Mouse (Mus musculus): Measurements from ENCODE around the gene Actl6b. TPM values are rescaled to one million over a fixed set of nuclear protein-coding genes. Genes with fewer than 3 reads are reported as not detected.

The Actl6b gene
- polyA plus RNA-seq, 2 experiments = not detected

DNA sequence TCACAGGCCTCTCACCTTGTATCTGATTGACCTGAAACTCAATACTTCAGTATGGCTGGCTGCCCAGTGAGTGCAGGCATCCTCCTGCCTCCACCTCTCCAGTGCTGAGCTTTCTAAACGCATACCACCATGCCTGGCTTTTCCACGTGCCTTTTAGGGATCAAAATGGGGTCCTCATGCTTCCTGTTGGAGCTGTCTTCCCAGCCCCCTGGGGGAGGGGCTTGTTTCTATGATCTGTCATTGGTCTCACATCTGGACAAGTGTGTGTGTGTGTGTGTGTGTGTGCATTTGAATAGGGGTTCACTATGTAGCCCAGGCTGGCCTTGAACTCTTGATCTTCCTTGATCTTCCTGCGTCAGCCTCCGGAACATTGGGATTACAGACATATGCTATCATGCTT is 15.9 kb upstream of the Actl6b start:
- ATAC-seq (ENCODE audit: insufficient read depth) = no peak
- TF ChIP-seq EP300 (IDR thresholded peaks at IDR 0.05; ENCODE audit: low read depth) (no peak), CTCF (IDR thresholded peaks at IDR 0.05; ENCODE audit: low read depth) (no peak)
- Histone ChIP-seq H3K36me3 (replicated peaks; ENCODE audit: control insufficient read depth, insufficient read depth, low read depth) (no peaks in the 10 kb centered on the region), H3K4me2 (ENCODE audit: low read depth) (no peak overlapping the region), H3K9ac (replicated peaks) (no peak overlapping the region), H3K4me1 (replicated peaks; ENCODE audit: control insufficient read depth in 2 of 2, insufficient read depth in 2 of 2, low read length in 1 of 2) (peaks cover 4% of the 10 kb centered on the region in 2 experiments; a peak in 3 of 4 replicates), H3K27ac (no peak overlapping the region), H3K27me3 (ENCODE audit: control insufficient read depth, insufficient read depth, low read length) (no peaks in the 10 kb centered on the region), H3K9me3 (ENCODE audit: control insufficient read depth, low read length) (no peaks in the 10 kb centered on the region), H3K4me3 (ENCODE audit: insufficient read depth in 1 of 2, low read depth in 2 of 2, low read length in 2 of 2) (no peak overlapping the region)
- WGBS (ENCODE audit: insufficient replicate concordance) = 53% methylated on average over 4 of the region's 4 CpGs
- no peak for DNase-seq (ENCODE audit: low read depth in 3 of 3, low spot score in 3 of 3)

GRCm38 (mm10) chr5:137539291-137539801 is 14.0 kb upstream of the Actl6b start:
- DNase-seq (ENCODE audit: low read depth in 3 of 3, low spot score in 3 of 3) = no peak

GRCm38 (mm10) chr5:137540991-137541390 is 12.3 kb upstream of the Actl6b start:
- DNase-seq (ENCODE audit: low read depth in 3 of 3, low spot score in 3 of 3) (no peak), ATAC-seq (ENCODE audit: insufficient read depth) (no peak)
- no peaks in the 10 kb centered on the region for H3K36me3 ChIP-seq (replicated peaks; ENCODE audit: control insufficient read depth, insufficient read depth, low read depth)
- no peak overlapping the region for H3K27ac ChIP-seq
- 63% methylated on average over 6 of the region's 6 CpGs for WGBS (ENCODE audit: insufficient replicate concordance)
- H3K4me3 ChIP-seq (ENCODE audit: insufficient read depth in 1 of 2, low read depth in 2 of 2, low read length in 2 of 2) = no peak overlapping the region
- no peaks in the 10 kb centered on the region for H3K27me3 ChIP-seq (ENCODE audit: control insufficient read depth, insufficient read depth, low read length)
- no peak overlapping the region for H3K4me2 ChIP-seq (ENCODE audit: low read depth)
- no peaks in the 10 kb centered on the region for H3K4me1 ChIP-seq (replicated peaks; ENCODE audit: control insufficient read depth in 2 of 2, insufficient read depth in 2 of 2, low read length in 1 of 2)
- H3K9ac ChIP-seq (replicated peaks) = no peak overlapping the region
- H3K9me3 ChIP-seq (ENCODE audit: control insufficient read depth, low read length) = no peaks in the 10 kb centered on the region
- TF ChIP-seq CTCF (IDR thresholded peaks at IDR 0.05; ENCODE audit: low read depth) (no peak), EP300 (IDR thresholded peaks at IDR 0.05; ENCODE audit: low read depth) (no peak)

More at GRCm38 (mm10) chr5:137539291-137539801, 14.0 kb upstream of the Actl6b start:
- TF ChIP-seq EP300 (IDR thresholded peaks at IDR 0.05; ENCODE audit: low read depth) (no peak), CTCF (IDR thresholded peaks at IDR 0.05; ENCODE audit: low read depth) (no peak)
- 66% methylated on average over 7 of the region's 7 CpGs for WGBS (ENCODE audit: insufficient replicate concordance)
- H3K9me3 ChIP-seq (ENCODE audit: control insufficient read depth, low read length) = no peaks in the 10 kb centered on the region
- H3K4me1 ChIP-seq (replicated peaks; ENCODE audit: control insufficient read depth in 2 of 2, insufficient read depth in 2 of 2, low read length in 1 of 2) = no peaks in the 10 kb centered on the region
- no peak overlapping the region for H3K4me2 ChIP-seq (ENCODE audit: low read depth)
- H3K36me3 ChIP-seq (replicated peaks; ENCODE audit: control insufficient read depth, insufficient read depth, low read depth) = no peaks in the 10 kb centered on the region
- no peaks in the 10 kb centered on the region for H3K27me3 ChIP-seq (ENCODE audit: control insufficient read depth, insufficient read depth, low read length)
- no peak for ATAC-seq (ENCODE audit: insufficient read depth)
- no peak overlapping the region for H3K27ac ChIP-seq
- no peak overlapping the region for H3K9ac ChIP-seq (replicated peaks)
- no peak overlapping the region for H3K4me3 ChIP-seq (ENCODE audit: insufficient read depth in 1 of 2, low read depth in 2 of 2, low read length in 2 of 2)

GRCm38 (mm10) chr5:137541768-137542540 is 11.4 kb upstream of the Actl6b start:
- ATAC-seq (ENCODE audit: insufficient read depth) (no peak), DNase-seq (ENCODE audit: low read depth in 3 of 3, low spot score in 3 of 3) (no peak)
- WGBS (ENCODE audit: insufficient replicate concordance) = 65% methylated on average over 5 of the region's 5 CpGs
- no peak for TF ChIP-seq EP300 (IDR thresholded peaks at IDR 0.05; ENCODE audit: low read depth)
- no peak for TF ChIP-seq CTCF (IDR thresholded peaks at IDR 0.05; ENCODE audit: low read depth)
- Histone ChIP-seq H3K4me3 (ENCODE audit: insufficient read depth in 1 of 2, low read depth in 2 of 2, low read length in 2 of 2) (no peak overlapping the region), H3K27me3 (ENCODE audit: control insufficient read depth, insufficient read depth, low read length) (no peaks in the 10 kb centered on the region), H3K4me2 (ENCODE audit: low read depth) (no peak overlapping the region), H3K27ac (no peak overlapping the region), H3K9ac (replicated peaks) (no peak overlapping the region), H3K4me1 (replicated peaks; ENCODE audit: control insufficient read depth in 2 of 2, insufficient read depth in 2 of 2, low read length in 1 of 2) (no peaks in the 10 kb centered on the region), H3K36me3 (replicated peaks; ENCODE audit: control insufficient read depth, insufficient read depth, low read depth) (no peaks in the 10 kb centered on the region), H3K9me3 (ENCODE audit: control insufficient read depth, low read length) (no peaks in the 10 kb centered on the region)

GRCm38 (mm10) chr5:137544926-137545325 is 8.4 kb upstream of the Actl6b start:
- Histone ChIP-seq H3K27me3 (ENCODE audit: control insufficient read depth, insufficient read depth, low read length) (no peaks in the 10 kb centered on the region), H3K4me2 (ENCODE audit: low read depth) (no peak overlapping the region), H3K36me3 (replicated peaks; ENCODE audit: control insufficient read depth, insufficient read depth, low read depth) (no peaks in the 10 kb centered on the region), H3K27ac (no peak overlapping the region), H3K4me3 (ENCODE audit: insufficient read depth in 1 of 2, low read depth in 2 of 2, low read length in 2 of 2) (no peak overlapping the region), H3K9ac (replicated peaks) (no peak overlapping the region), H3K9me3 (ENCODE audit: control insufficient read depth, low read length) (no peaks in the 10 kb centered on the region), H3K4me1 (replicated peaks; ENCODE audit: control insufficient read depth in 2 of 2, insufficient read depth in 2 of 2, low read length in 1 of 2) (no peaks in the 10 kb centered on the region)
- ATAC-seq (ENCODE audit: insufficient read depth) (no peak), DNase-seq (ENCODE audit: low read depth in 3 of 3, low spot score in 3 of 3) (no peak)
- TF ChIP-seq EP300 (IDR thresholded peaks at IDR 0.05; ENCODE audit: low read depth) (no peak), CTCF (IDR thresholded peaks at IDR 0.05; ENCODE audit: low read depth) (no peak)
- WGBS (ENCODE audit: insufficient replicate concordance) = 51% methylated on average over 6 of the region's 6 CpGs

All from liver, embryonic 14.5 days (tissue).